Mouse (Mus musculus): ENCODE results near the gene Rac2. TPM values are rescaled to one million over a fixed set of nuclear protein-coding genes. Genes with fewer than 3 reads are reported as not detected.

The Rac2 gene
- total RNA-seq, 1 experiment from 2014 or later = 2.7 TPM

- DNase-seq = no peak
These were observed 16.3 kb upstream of the Rac2 start for GRCm38 (mm10) chr15:78588900-78589299.

GRCm38 (mm10) chr15:78588049-78588448 lies 15.5 kb upstream of the Rac2 start:
- DNase-seq = no peak

GRCm38 (mm10) chr15:78587050-78587994 lies 14.7 kb upstream of the Rac2 start:
- peak; percentile 88 for DNase-seq

GRCm38 (mm10) chr15:78585404-78585803 lies 12.8 kb upstream of the Rac2 start:
- no peak for DNase-seq

- no peak for DNase-seq
These were observed 10.8 kb upstream of the Rac2 start for GRCm38 (mm10) chr15:78583352-78583751.

- no peak for DNase-seq
These were observed 3.8 kb upstream of the Rac2 start for GRCm38 (mm10) chr15:78576284-78576810.

- no peak for DNase-seq
These were observed 348 bp downstream of the Rac2 start for GRCm38 (mm10) chr15:78572270-78572600.

- no peak for DNase-seq
These were observed 871 bp downstream of the Rac2 start for GRCm38 (mm10) chr15:78571554-78572269.

GRCm38 (mm10) chr15:78570170-78570569 lies 2.4 kb downstream of the Rac2 start:
- DNase-seq = no peak

- DNase-seq = no peak
These were observed 4.9 kb downstream of the Rac2 start for GRCm38 (mm10) chr15:78567608-78568120.

GRCm38 (mm10) chr15:78564764-78565435 lies 7.7 kb downstream of the Rac2 start:
- DNase-seq = no peak

GRCm38 (mm10) chr15:78563937-78564336 lies 8.6 kb downstream of the Rac2 start:
- DNase-seq = no peak

- DNase-seq = no peak
These were observed 9.2 kb downstream of the Rac2 start for GRCm38 (mm10) chr15:78563344-78563743.

GRCm38 (mm10) chr15:78559141-78559979 lies 13.2 kb downstream of the Rac2 start:
- DNase-seq = no peak

GRCm38 (mm10) chr15:78557693-78558535 lies 14.7 kb downstream of the Rac2 start:
- DNase-seq = no peak

- no peak for DNase-seq
These were observed 17.9 kb downstream of the Rac2 start for GRCm38 (mm10) chr15:78554545-78555313.

GRCm38 (mm10) chr15:78549189-78549734 lies 23.3 kb downstream of the Rac2 start:
- DNase-seq = peak; percentile 46

- DNase-seq = no peak
These were observed 23.9 kb downstream of the Rac2 start for GRCm38 (mm10) chr15:78548711-78549110.

GRCm38 (mm10) chr15:78548336-78548665 lies 24.3 kb downstream of the Rac2 start:
- no peak for DNase-seq
